In the genomic region with DNA sequence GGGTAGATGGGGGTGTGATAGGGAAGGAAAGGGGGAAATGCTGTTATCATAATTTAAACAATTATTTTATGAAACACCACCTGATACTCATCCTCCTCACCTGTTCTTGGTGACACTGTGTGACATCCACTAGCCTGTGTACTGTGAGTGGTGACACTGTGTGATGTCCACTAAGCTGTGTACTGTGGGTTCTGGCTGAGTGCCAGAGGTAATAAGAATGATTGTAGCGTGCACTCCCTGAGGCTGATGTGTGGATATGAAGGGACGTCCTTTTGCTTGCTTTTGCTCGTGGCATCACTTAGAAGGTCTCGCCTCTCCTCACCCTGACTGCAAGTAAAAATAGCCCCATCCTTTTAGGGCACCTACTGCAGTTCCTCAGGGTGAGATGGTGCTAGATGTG, we compare ENCODE assay signal across 22 mouse cellular contexts.
"Had no signal": no experiment of that assay in that cellular context is flagged by ENCODE, and none has a peak within 500 bp of the region (broad histone marks: within the 10 kb centered on the region; RNA-seq: fewer than 3 reads in every experiment).

No protein-coding gene starts in this region.

- DNase-seq: kidney, adult 18-20 months; kidney, adult 9 months; kidney, postnatal 14 days; kidney, postnatal 4 days; left cerebral cortex, postnatal 4 days; liver, postnatal 0 days; lung, embryonic 14.5 days; right cerebral cortex, adult 18-20 months; right cerebral cortex, postnatal 14 days; right cerebral cortex, postnatal 4 days; thymus, adult 2 months; thymus, postnatal 14 days; thymus, postnatal 4 days had no signal

- H3K4me3 ChIP-seq: limb, embryonic 12.5 days; limb, embryonic 15.5 days; myocyte; neural tube, embryonic 15.5 days had no signal

- H3K4me1 ChIP-seq: neural tube, embryonic 15.5 days had no signal

- H3K9me3 ChIP-seq: limb, embryonic 15.5 days; neural tube, embryonic 15.5 days had no signal

- H3K4me2 ChIP-seq: limb, embryonic 12.5 days; limb, embryonic 15.5 days; liver, embryonic 11.5 days; lung, embryonic 14.5 days; neural tube, embryonic 15.5 days had no signal

- H3K27me3 ChIP-seq: limb, embryonic 12.5 days; limb, embryonic 15.5 days; neural tube, embryonic 15.5 days had no signal

- ATAC-seq: liver, postnatal 0 days; lung, postnatal 0 days had no signal

- H3K27ac ChIP-seq: limb, embryonic 12.5 days; limb, embryonic 15.5 days; liver, embryonic 14.5 days; macrophage; neural tube, embryonic 15.5 days; stomach, postnatal 0 days had no signal

- H3K36me3 ChIP-seq: limb, embryonic 12.5 days; limb, embryonic 15.5 days; neural tube, embryonic 15.5 days had no signal

- H3K9ac ChIP-seq: limb, embryonic 12.5 days; limb, embryonic 15.5 days; liver, embryonic 14.5 days; liver, postnatal 0 days; lung, embryonic 14.5 days; neural tube, embryonic 15.5 days had no signal
